Mouse (Mus musculus): ENCODE results near the gene Ano3.
"Not testable (repeated sequence)": the region's sequence is repeated elsewhere in the genome, so short reads cannot be mapped to it uniquely, and the experiment has no call there.

Ano3 gene

GRCm38 (mm10) chr2:110950823-110951222 is at the start of gene Ano3:
TSS of gene Ano3 (minus strand) at chr2:110950923.
- DNase-seq (ENCODE audit: low spot score in 2 of 2), result not testable (repeated sequence)

DNA sequence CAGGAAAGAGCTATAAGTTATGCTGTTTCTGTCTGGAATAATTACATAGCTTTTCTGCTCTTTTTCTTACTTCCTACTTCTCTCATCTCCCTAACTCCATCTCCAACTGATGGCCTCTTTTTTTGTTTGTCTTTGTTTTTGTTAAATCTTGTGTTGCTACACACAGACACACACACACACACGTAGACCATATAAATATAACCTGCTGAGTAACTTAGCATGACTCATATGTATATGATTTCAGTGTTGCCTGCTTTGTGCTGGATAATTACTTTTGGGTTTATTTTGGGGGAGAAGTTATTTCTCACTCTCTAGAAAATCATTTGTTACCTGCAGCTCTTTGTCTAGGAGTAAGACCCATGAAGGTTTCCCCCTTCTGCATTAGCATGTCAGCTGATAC is 39.3 kb upstream of the Ano3 start:
- DNase-seq (ENCODE audit: low spot score in 2 of 2), result no peak

- no peak for DNase-seq (ENCODE audit: low spot score in 2 of 2)
These were observed 38.8 kb upstream of the Ano3 start for GRCm38 (mm10) chr2:110989539-110989938.

DNA sequence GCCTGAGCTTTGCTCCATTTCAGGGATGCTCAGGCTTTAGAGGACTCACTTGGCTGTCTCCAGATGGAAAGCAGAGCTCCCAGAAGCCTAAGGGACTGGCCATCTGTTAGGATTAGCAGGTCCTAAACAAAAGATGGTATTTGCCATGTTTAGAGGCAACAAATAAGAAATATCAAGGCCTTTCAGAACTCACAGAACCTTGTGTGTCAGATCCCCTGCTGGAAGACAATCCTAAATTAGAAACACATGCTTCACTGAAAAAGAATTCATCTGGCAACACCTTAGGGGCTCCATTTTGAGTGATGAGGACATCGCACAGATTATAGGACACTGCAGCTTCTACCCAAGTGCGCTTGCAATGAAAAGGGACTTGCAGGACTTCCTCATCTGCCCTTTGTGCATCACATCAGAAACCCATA is 35.1 kb upstream of the Ano3 start:
- DNase-seq (ENCODE audit: low spot score in 2 of 2), result no peak

DNA sequence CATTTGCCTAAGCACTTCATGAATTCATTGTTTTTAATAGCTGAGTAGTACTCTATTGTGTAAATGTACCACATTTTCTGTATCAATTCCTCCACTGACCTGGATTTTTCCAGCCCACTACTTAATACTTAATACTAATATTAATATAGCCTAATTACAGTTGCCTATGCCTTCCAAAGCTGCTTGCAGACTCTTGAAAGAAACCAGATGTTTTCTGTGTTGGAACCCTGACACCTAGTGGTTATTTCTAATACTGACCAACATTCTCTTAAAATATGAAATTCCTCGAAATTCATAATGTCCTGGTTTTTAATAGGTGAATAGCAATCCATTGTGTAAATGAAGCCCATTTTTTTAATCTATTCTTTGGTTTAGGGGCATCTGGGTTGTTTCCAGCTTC is 31.0 kb upstream of the Ano3 start:
- no peak for DNase-seq (ENCODE audit: low spot score in 2 of 2)

GRCm38 (mm10) chr2:110979610-110980009 is 28.9 kb upstream of the Ano3 start:
- no peak for DNase-seq (ENCODE audit: low spot score in 2 of 2)

DNA sequence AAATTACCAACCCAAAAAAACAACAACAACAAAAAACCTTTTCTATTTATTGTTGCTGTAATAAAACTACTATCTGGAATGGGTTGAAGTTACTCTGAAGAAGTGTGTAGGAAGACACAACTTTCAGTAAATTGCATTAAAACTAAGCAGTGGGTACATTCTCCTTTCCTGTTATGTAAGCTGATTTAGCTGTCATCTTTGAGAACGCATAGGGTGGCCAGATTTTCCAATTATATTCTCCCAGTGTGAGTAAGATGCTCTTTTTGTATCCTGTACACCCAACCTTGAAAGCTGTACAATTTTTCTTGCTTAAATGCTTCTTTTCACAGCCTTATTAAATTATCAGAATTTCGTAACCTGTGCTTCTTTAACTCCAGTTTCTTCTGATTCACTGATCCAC is 26.1 kb upstream of the Ano3 start:
- DNase-seq (ENCODE audit: low spot score in 2 of 2), result no peak

DNA sequence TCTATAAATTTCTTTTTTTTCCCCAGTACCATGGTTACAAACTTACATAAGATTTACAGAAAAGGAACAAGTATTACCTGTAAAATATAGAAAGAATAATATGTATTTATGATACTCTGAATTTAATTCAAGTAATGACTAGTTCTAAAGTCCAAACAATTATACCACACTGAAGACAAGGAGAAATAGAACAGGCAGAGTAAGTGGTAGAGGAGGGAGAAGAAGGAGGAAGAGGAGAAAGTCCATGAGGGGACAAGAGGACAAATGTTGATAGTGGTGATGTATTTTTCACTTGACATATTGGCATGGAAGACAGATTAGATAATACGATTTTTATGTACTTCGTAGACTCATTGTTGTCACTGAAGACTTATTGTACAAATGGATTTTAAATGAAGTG is 19.4 kb upstream of the Ano3 start:
- DNase-seq (ENCODE audit: low spot score in 2 of 2), result no peak

GRCm38 (mm10) chr2:110965398-110965797 is 14.7 kb upstream of the Ano3 start:
- no peak for DNase-seq (ENCODE audit: low spot score in 2 of 2)

- no peak for DNase-seq (ENCODE audit: low spot score in 2 of 2)
These were observed 305 bp downstream of the Ano3 start for GRCm38 (mm10) chr2:110950432-110950803.

DNA sequence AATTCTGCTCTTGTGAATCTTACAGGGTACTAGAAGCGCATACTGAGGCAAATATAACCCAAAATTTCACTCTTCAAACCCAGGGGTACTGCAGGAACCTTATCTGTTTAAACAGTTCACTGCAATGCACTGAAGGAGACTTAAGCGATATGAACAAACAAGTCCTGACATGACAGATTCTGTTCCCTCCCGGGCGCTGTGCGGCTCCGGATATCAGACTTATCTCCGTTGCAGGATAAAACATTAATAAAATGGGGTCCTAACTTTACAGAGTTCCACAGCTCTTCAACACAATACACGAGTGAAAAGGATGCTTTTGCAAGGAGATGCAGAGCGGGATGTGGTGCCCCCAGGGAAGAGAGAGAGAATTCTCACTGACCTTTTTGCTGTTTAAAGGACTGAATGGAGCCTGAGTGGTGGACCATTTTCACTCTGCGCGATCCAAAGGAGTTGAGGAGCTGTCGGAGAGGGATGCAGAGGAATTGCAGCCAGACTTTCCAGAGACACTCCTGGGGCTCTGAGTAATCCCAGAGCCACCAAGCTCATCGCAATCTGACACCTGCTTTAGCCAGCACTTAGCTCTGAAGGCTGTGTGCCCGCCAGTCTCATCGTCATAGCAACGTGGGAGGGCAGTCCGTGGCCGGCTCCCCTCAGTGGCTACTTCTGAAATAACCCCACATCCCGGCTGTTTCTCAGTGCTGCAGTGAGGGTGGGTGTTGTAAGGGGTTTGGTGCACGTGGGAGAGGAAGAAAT is 868 bp downstream of the Ano3 start:
- peak in 1 of 2 experiments; percentile 57 for DNase-seq (ENCODE audit: low spot score in 2 of 2)

- DNase-seq (ENCODE audit: low spot score in 2 of 2), result no peak
These were observed 5.6 kb downstream of the Ano3 start for GRCm38 (mm10) chr2:110945171-110945570.

- no peak for DNase-seq (ENCODE audit: low spot score in 2 of 2)
These were observed 15.0 kb downstream of the Ano3 start for GRCm38 (mm10) chr2:110935691-110936090.

- DNase-seq (ENCODE audit: low spot score in 2 of 2), result no peak
These were observed 21.6 kb downstream of the Ano3 start for GRCm38 (mm10) chr2:110929126-110929525.

- no peak for DNase-seq (ENCODE audit: low spot score in 2 of 2)
These were observed 41.2 kb downstream of the Ano3 start for GRCm38 (mm10) chr2:110909506-110909905.

DNA sequence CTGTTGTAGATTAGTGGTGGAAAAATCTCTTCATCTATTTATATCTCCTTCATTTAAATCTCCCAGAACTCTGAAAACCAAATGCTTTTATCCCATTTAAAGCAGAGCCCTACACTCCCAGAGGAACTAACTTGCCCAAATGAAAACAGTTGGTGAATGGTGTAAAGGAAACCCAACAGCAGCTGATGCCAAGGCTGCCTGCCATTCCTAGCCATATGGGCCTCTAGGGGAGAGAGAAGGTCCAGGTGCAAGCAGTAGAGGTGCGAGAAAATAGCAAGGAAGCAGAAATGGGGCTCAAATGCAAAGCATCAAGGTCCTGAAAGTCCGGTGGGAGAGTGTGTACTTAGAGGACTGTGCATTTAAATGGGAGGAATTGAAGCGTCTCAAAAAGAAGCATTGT is 44.2 kb downstream of the Ano3 start:
- DNase-seq (ENCODE audit: low spot score in 2 of 2), result no peak

- DNase-seq (ENCODE audit: low spot score in 2 of 2), result no peak
These were observed 54.0 kb downstream of the Ano3 start for GRCm38 (mm10) chr2:110896477-110897270.

DNA sequence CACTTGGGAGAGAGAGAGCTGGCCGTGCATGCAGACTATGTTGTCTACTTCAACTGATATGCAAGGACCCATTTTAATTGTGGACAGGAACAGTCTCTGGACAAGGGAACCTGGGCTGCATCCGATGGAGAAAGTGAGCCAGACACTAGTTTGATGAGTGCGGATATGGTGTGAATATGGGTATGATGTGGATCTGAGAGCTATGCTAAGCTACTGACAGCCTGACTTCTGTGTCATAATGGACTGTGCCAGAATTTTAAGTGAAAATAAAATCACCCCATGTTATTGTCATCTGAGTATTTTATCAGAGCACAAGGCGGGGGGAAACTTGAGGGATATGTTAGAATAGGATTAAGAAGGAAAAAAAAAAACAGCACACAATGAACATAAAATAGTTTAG is 79.1 kb downstream of the Ano3 start:
- no peak for DNase-seq (ENCODE audit: low spot score in 2 of 2)

DNA sequence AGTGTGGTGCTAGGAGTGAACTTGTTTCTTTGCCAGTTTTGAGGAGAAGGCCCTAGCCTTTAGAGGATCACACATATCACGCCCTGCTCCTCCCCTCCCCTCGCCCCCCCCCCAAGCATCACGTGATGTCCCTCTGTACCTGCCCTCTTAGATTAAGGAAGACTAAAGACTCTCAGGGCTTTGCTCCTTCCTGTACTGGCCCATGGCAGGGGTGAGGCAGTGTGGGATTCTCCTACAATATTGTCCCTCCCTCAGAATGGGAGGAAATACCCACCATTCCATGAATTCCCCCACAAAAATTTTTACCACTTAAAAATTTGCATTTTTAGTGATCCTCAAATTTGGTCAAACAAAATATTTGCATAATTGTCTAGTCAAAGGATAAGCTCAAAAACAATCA is 85.1 kb downstream of the Ano3 start:
- DNase-seq (ENCODE audit: low spot score in 2 of 2), result no peak

DNA sequence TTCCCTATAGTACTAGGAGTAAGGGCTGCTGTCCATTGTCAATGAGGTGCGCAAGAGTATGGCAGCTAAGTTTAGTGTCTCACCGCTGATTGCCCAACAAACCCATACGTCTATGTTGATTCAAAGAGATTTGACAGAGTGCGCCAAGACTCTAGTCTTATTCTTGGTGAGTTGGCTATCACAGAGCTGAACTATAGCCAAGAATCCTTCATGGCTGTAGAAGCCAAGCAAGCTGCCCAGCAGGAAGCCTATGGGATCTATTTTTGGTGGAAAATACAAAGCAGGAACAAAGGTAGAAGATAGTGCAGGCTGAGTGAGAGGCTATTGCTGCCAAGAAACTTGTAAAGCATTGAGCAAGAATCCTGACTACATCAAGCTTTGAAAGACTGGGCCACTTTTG is 87.3 kb downstream of the Ano3 start:
- no peak for DNase-seq (ENCODE audit: low spot score in 2 of 2)

GRCm38 (mm10) chr2:110839559-110840243 is 111.0 kb downstream of the Ano3 start:
- no peak for DNase-seq (ENCODE audit: low spot score in 2 of 2)

- DNase-seq (ENCODE audit: low spot score in 2 of 2), result no peak
These were observed 134.5 kb downstream of the Ano3 start for GRCm38 (mm10) chr2:110816189-110816588.

DNA sequence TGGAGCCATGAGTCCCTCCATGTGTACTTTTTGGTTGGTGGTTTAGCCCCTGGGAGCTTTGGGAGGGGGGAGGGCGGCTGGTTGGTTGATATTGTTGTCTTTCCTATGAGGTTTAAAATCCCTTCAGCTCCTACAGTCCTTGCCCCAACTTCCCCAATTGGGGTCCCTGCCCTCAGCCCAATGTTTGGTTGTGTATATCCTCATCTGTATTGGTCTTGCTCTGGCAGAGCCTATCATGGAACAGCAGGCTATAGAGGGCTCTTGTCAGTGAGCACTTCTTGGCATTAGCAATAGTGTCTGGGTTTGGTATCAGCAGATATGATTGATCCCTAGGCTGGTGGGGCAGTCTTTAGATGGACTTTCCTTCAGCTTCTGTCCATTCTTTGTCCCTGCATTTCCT is 135.8 kb downstream of the Ano3 start:
- no peak for DNase-seq (ENCODE audit: low spot score in 2 of 2)
